Mouse (Mus musculus) embryonic fibroblast, embryonic 13.5 days (primary cell): ENCODE results near the gene Ctnnbl1. TPM values are rescaled to one million over a fixed set of nuclear protein-coding genes. Genes with fewer than 3 reads are reported as not detected.

Experiments
- H3K27ac ChIP-seq: 2 replicates; pipeline ENCODE4 v1.5.1; 2012; ENCODE audit warnings: low read length, control low read depth, inconsistent platforms; ENCODE audit not compliant: insufficient read depth
- H3K4me1 ChIP-seq: 2 replicates; pipeline ENCODE4 v1.6.1; 2011; ENCODE audit warnings: low read length; ENCODE audit not compliant: control insufficient read depth, insufficient read depth
- H3K4me3 ChIP-seq: 2 replicates; pipeline ENCODE4 v1.5.1; 2011; ENCODE audit warnings: mild to moderate bottlenecking, control low read depth, low read length; ENCODE audit not compliant: insufficient read depth
- CTCF ChIP-seq: IDR thresholded peaks from 2 replicates; pipeline ENCODE4 v1.5.1; 2011; ENCODE audit warnings: mild to moderate bottlenecking, control low read depth, low read length, moderate library complexity, borderline replicate concordance; ENCODE audit not compliant: insufficient read depth
- POLR2A ChIP-seq: IDR thresholded peaks from 2 replicates; pipeline ENCODE4 v1.6.1; 2011; ENCODE audit warnings: low read depth, mild to moderate bottlenecking, control low read depth, low read length, moderate library complexity
- polyA plus RNA-seq: library from polyadenylated mRNA; stranded (reverse); fragments of >200 nt; gene quantifications from 2 replicates; pipeline ENCODE4 v1.2.4, GENCODE M21; 2011; ENCODE audit warnings: low read depth; ENCODE audit not compliant: missing spikeins, insufficient read length

The Ctnnbl1 gene
- polyA plus RNA-seq, 1 experiment = 17.5 TPM

- TF ChIP-seq POLR2A (no peak), CTCF (no peak)
- Histone ChIP-seq H3K4me1 (no peaks in the 10 kb centered on the region), H3K27ac (no peak overlapping the region), H3K4me3 (no peak overlapping the region)
Observed at GRCm38 (mm10) chr2:157940586-157941185, 203.5 kb downstream of the Ctnnbl1 start.

Other genes with a start within 250 kb of the Ctnnbl1 start
- 12.6 and 15.1 TPM in 2 replicates for gene Nnat, start 177.3 kb upstream of the Ctnnbl1 start, polyA plus RNA-seq
- gene Blcap, start 166.1 kb upstream of the Ctnnbl1 start, polyA plus RNA-seq = 63.9 and 72.3 TPM in 2 replicates
- gene Vstm2l, start 177.3 kb downstream of the Ctnnbl1 start, polyA plus RNA-seq = not detected in 2 replicates